ENCODE assay signal across 21 mouse cellular contexts in the genomic region with DNA sequence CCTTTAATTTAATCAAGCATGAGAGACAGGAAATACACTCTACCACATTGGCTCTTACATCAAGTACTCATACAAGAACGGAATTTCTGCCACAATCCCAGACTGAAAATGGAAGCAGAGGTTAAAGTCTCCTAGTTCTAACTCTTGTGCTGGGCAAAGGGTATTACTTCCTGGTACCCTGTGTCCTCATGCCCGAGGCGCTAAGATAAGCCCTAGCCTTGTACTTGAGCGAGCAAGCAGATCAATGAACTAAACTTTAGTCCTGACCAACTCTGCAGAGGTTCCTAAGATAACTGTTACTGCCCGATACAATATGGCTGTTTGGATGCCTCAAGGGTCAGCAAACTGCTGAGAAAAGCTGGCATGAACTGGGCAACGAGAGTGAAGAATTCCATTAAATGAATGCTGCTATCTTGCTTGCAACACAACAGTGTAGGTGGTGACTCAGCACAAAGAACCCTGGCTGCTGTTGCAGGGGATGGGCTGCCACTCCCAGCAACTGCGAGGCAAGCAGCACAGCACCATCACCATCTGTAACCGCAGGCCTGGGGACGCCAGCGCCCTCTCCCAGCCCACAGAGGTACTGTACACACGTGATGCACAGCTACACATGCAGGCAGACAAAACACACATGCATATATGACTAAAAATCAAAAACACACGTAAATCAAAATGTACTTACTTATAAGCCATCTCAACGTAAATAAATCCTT. TPM values are rescaled to one million over a fixed set of nuclear protein-coding genes. Genes with fewer than 3 reads are reported as not detected.
A peak's percentile ranks its signal among the peaks of the same experiment; 100 is the strongest.
DNase-seq lines count a peak whose midpoint lies in the region; ATAC-seq and TF ChIP-seq lines count a peak whose summit lies in the region.
"Had no signal": no experiment of that assay in that cellular context is flagged by ENCODE, and none has a peak within 500 bp of the region (broad histone marks: within the 10 kb centered on the region; RNA-seq: fewer than 3 reads in every experiment).

No protein-coding gene starts in this region.

- no peak for TF ChIP-seq EP300 in liver, postnatal 0 days (IDR thresholded peaks at IDR 0.05; ENCODE audit: low read depth)

- H3K4me3 ChIP-seq in kidney, adult 2 months (ENCODE audit: insufficient read depth, low read depth, low read length) = no peak overlapping the region
- H3K4me3 ChIP-seq in ES-E14 (ENCODE audit: insufficient read depth in 1 of 2, low read depth in 1 of 2, low read length in 2 of 2, poor library complexity in 1 of 2, severe bottlenecking in 1 of 2) = no peak overlapping the region
- no peak overlapping the region for H3K4me3 ChIP-seq in liver, postnatal 0 days (ENCODE audit: low read depth, low read length)
- no peak overlapping the region for H3K4me3 ChIP-seq in forebrain, embryonic 11.5 days (ENCODE audit: low read depth, low read length)
- H3K4me3 ChIP-seq: embryonic facial prominence, embryonic 15.5 days; kidney, embryonic 15.5 days; limb, embryonic 13.5 days had no signal

- WGBS in kidney, adult 2 months = 85% methylated on average over 13 of the region's 13 CpGs
- 87% methylated on average over 13 of the region's 13 CpGs for WGBS in liver, postnatal 0 days (ENCODE audit: insufficient replicate concordance)
- 96% methylated on average over 13 of the region's 13 CpGs for WGBS in forebrain, embryonic 11.5 days

- TF ChIP-seq POLR2A in kidney, adult 2 months (IDR thresholded peaks at IDR 0.05; ENCODE audit: low read depth, low read length) = no peak

- H3K9me3 ChIP-seq in ES-E14 (ENCODE audit: control insufficient read depth, insufficient read depth, low read depth, low read length) = no peaks in the 10 kb centered on the region
- H3K9me3 ChIP-seq in liver, postnatal 0 days (ENCODE audit: low read length) = no peaks in the 10 kb centered on the region
- no peaks in the 10 kb centered on the region for H3K9me3 ChIP-seq in forebrain, embryonic 11.5 days (ENCODE audit: control insufficient read depth, low read length)
- H3K9me3 ChIP-seq: embryonic facial prominence, embryonic 15.5 days; kidney, embryonic 15.5 days; limb, embryonic 13.5 days had no signal

- no peak overlapping the region for H3K9ac ChIP-seq in ES-E14 (ENCODE audit: insufficient read depth, low read depth, low read length, poor library complexity, severe bottlenecking)
- H3K9ac ChIP-seq in liver, postnatal 0 days (replicated peaks) = no peak overlapping the region
- no peak overlapping the region for H3K9ac ChIP-seq in forebrain, embryonic 11.5 days (ENCODE audit: low read length)
- H3K9ac ChIP-seq: embryonic facial prominence, embryonic 15.5 days; kidney, embryonic 15.5 days; limb, embryonic 13.5 days had no signal

- in situ Hi-C loops in ES-E14 (cut with MboI; ENCODE audit: low sequenced_read_pairs in 2 of 2, unreplicated experiment in 2 of 2) = no loop called here

- peak; percentile 35; the same call in 1 of the 2 replicates for ATAC-seq in granulocyte monocyte progenitor cell, adult 5-6 weeks (replicated peaks; ENCODE audit: poor library complexity, severe bottlenecking)
- no peak for ATAC-seq in liver, postnatal 0 days
- no peak for ATAC-seq in forebrain, embryonic 11.5 days (replicated peaks; ENCODE audit: low FRiP score)
- ATAC-seq: forebrain, embryonic 16.5 days; hindbrain, postnatal 0 days had no signal

- no peak overlapping the region for H3K4me2 ChIP-seq in liver, postnatal 0 days (ENCODE audit: low read depth, low read length)
- no peak overlapping the region for H3K4me2 ChIP-seq in forebrain, embryonic 11.5 days (ENCODE audit: low read depth, low read length, severe bottlenecking)
- H3K4me2 ChIP-seq: embryonic facial prominence, embryonic 15.5 days; kidney, embryonic 15.5 days; limb, embryonic 13.5 days; midbrain, embryonic 11.5 days had no signal

- no peak for TF ChIP-seq CTCF in kidney, adult 2 months (conservative IDR thresholded peaks at IDR 0.05; ENCODE audit: insufficient read depth, insufficient read length, low read depth, low read length)
- TF ChIP-seq CTCF in liver, postnatal 0 days (IDR thresholded peaks at IDR 0.05; ENCODE audit: low read depth) = peak; percentile 16; the same call in 1 of the 2 replicates

- H3K27me3 ChIP-seq in kidney, adult 2 months (replicated peaks; ENCODE audit: control insufficient read depth, insufficient read depth, low read length) = no peaks in the 10 kb centered on the region
- H3K27me3 ChIP-seq in liver, postnatal 0 days (ENCODE audit: insufficient read depth, low read length) = no peaks in the 10 kb centered on the region
- no peaks in the 10 kb centered on the region for H3K27me3 ChIP-seq in forebrain, embryonic 11.5 days (ENCODE audit: control insufficient read depth, insufficient read depth, low read length)
- H3K27me3 ChIP-seq: embryonic facial prominence, embryonic 15.5 days; kidney, embryonic 15.5 days; limb, embryonic 13.5 days had no signal

- H3K4me1 ChIP-seq in kidney, adult 2 months (ENCODE audit: control insufficient read depth, insufficient read depth, low read length) = no peaks in the 10 kb centered on the region
- peaks cover 0 to 13% of the 10 kb centered on the region in 2 experiments; a peak in 1 of 4 replicates for H3K4me1 ChIP-seq in ES-E14 (ENCODE audit: control insufficient read depth in 2 of 2, insufficient read depth in 2 of 2, low read length in 2 of 2, poor library complexity in 1 of 2)
- H3K4me1 ChIP-seq in liver, postnatal 0 days (ENCODE audit: insufficient read depth) = no peaks in the 10 kb centered on the region
- H3K4me1 ChIP-seq in forebrain, embryonic 11.5 days (replicated peaks; ENCODE audit: control insufficient read depth, insufficient read depth, low read length) = no peaks in the 10 kb centered on the region
- H3K4me1 ChIP-seq: embryonic facial prominence, embryonic 15.5 days; kidney, embryonic 15.5 days; limb, embryonic 13.5 days had no signal

- H3K27ac ChIP-seq in kidney, adult 2 months (ENCODE audit: insufficient read depth, low read depth, low read length) = no peak overlapping the region
- no peak overlapping the region for H3K27ac ChIP-seq in ES-E14 (ENCODE audit: insufficient read depth, low read depth, low read length, poor library complexity, severe bottlenecking)
- H3K27ac ChIP-seq in liver, postnatal 0 days (ENCODE audit: low read depth) = no peak overlapping the region
- no peak overlapping the region for H3K27ac ChIP-seq in forebrain, embryonic 11.5 days (ENCODE audit: low read depth, low read length)
- H3K27ac ChIP-seq: embryonic facial prominence, embryonic 15.5 days; hindbrain, postnatal 0 days; kidney, embryonic 15.5 days; limb, embryonic 13.5 days had no signal

- DNase-seq in kidney, adult 2 months = peak; percentile 33
- no peak for DNase-seq in kidney, postnatal 4 days
- no peak for DNase-seq in ES-E14 (ENCODE audit: low read depth, low spot score)
- DNase-seq in liver, postnatal 0 days = no peak
- no peak for DNase-seq in testis, postnatal 14 days (ENCODE audit: low spot score)
- DNase-seq in forebrain, embryonic 11.5 days (ENCODE audit: low spot score) = no peak
- no peak for DNase-seq in layer of hippocampus, adult 8-10 months (ENCODE audit: low spot score in 2 of 2)
- DNase-seq: adrenal gland, adult 8-10 months; cerebellum, adult 9-11 months; gastrocnemius, postnatal 10 days; layer of hippocampus, adult 9-11 months had no signal

- peaks cover 7% of the 10 kb centered on the region for H3K36me3 ChIP-seq in kidney, adult 2 months (ENCODE audit: control insufficient read depth, insufficient read depth, low read length)
- H3K36me3 ChIP-seq in ES-E14 (ENCODE audit: control insufficient read depth, insufficient read depth, low read length, poor library complexity, severe bottlenecking) = peaks cover 81% of the 10 kb centered on the region
- peaks cover 88% of the 10 kb centered on the region for H3K36me3 ChIP-seq in liver, postnatal 0 days (replicated peaks; ENCODE audit: insufficient read depth, low read length)
- peaks cover 26% of the 10 kb centered on the region for H3K36me3 ChIP-seq in forebrain, embryonic 11.5 days (ENCODE audit: control insufficient read depth, insufficient read depth, low read length)

TF ChIP-seq in ES-E14, 5 proteins besides CTCF, POLR2A, EP300 and RAD21:
- TF ChIP-seq CHD2 (IDR thresholded peaks at IDR 0.05; ENCODE audit: low read depth, low read length) = no peak
- TF ChIP-seq MAFK (IDR thresholded peaks at IDR 0.05; ENCODE audit: insufficient read depth, low read depth, low read length) = peak; percentile 59; the same call in 1 of the 2 replicates

RNA-seq across cellular contexts. Expression of gene Tbk1, which starts 18.2 kb away (rescaled TPM):
- polyA plus RNA-seq in kidney, adult 2 months (2012; rRNA removed) = 7.6 and 14.8 TPM in 2 replicates
- 19.7 and 25.7 TPM in 2 replicates for total RNA-seq in ES-E14 (2012; rRNA removed)
- 69.1 and 70.9 TPM in 2 replicates for total RNA-seq in granulocyte monocyte progenitor cell, adult 5-6 weeks (2014; fragmentation: Nextera tagmentation)
- 53.0 and 67.7 TPM in 2 replicates for total RNA-seq in granulocyte monocyte progenitor cell, adult 5-6 weeks (2017)
- polyA plus RNA-seq in liver, postnatal 0 days (2015; fragmentation: Nextera tagmentation; extraction: Ambion mirVana) = 11.4 and 14.4 TPM in 2 replicates
- polyA plus RNA-seq in forebrain, embryonic 11.5 days (2014; fragmentation: Nextera tagmentation; extraction: Ambion mirVana) = 36.2 and 38.2 TPM in 2 replicates
- 10 to 100 TPM; 51.3 to 64.1 (median 54.2) TPM for total RNA-seq in layer of hippocampus, adult 8-10 months (2022)

RNA-seq across cellular contexts. Expression of gene Xpot, which starts 21.3 kb away (rescaled TPM):
- polyA plus RNA-seq in kidney, adult 2 months (2012; rRNA removed) = 78.0 and 108 TPM in 2 replicates
- total RNA-seq in ES-E14 (2012; rRNA removed) = 128 and 129 TPM in 2 replicates
- total RNA-seq in granulocyte monocyte progenitor cell, adult 5-6 weeks (2014; fragmentation: Nextera tagmentation) = 69.6 and 73.3 TPM in 2 replicates
- total RNA-seq in granulocyte monocyte progenitor cell, adult 5-6 weeks (2017) = 93.8 and 105 TPM in 2 replicates
- 17.5 and 19.4 TPM in 2 replicates for polyA plus RNA-seq in liver, postnatal 0 days (2015; fragmentation: Nextera tagmentation; extraction: Ambion mirVana)
- polyA plus RNA-seq in forebrain, embryonic 11.5 days (2014; fragmentation: Nextera tagmentation; extraction: Ambion mirVana) = 59.9 and 72.1 TPM in 2 replicates
- 10 to 100 TPM; 62.6 to 77.1 (median 71.6) TPM for total RNA-seq in layer of hippocampus, adult 8-10 months (2022)

RNA-seq across cellular contexts. Expression of gene D930020B18Rik, which starts 36.6 kb away (rescaled TPM):
- polyA plus RNA-seq in kidney, adult 2 months (2012; rRNA removed) = 0.02 TPM in 1 of 2 replicates, not detected in the other
- total RNA-seq in ES-E14 (2012; rRNA removed) = 0.13 and 0.21 TPM in 2 replicates
- not detected in 2 replicates for total RNA-seq in granulocyte monocyte progenitor cell, adult 5-6 weeks (2014; fragmentation: Nextera tagmentation)
- total RNA-seq in granulocyte monocyte progenitor cell, adult 5-6 weeks (2017) = 2.5 TPM in 1 of 2 replicates, not detected in the other
- not detected in 2 replicates for polyA plus RNA-seq in liver, postnatal 0 days (2015; fragmentation: Nextera tagmentation; extraction: Ambion mirVana)
- 0.39 and 0.52 TPM in 2 replicates for polyA plus RNA-seq in forebrain, embryonic 11.5 days (2014; fragmentation: Nextera tagmentation; extraction: Ambion mirVana)
- total RNA-seq in layer of hippocampus, adult 8-10 months (2022) = 1 to 10 TPM in 1 of 4 experiments, under 1 TPM in 3; 0.20 to 1.6 (median 0.34) TPM
- total RNA-seq: adrenal gland, adult 8-10 months; gastrocnemius, postnatal 10 days; heart, postnatal 25 days; neutrophil, adult 5-6 weeks had no signal
- polyA plus RNA-seq: C2C12; midbrain, embryonic 11.5 days had no signal
